Mouse (Mus musculus): ENCODE measurements around the gene Ctdnep1.

The Ctdnep1 gene

DNA sequence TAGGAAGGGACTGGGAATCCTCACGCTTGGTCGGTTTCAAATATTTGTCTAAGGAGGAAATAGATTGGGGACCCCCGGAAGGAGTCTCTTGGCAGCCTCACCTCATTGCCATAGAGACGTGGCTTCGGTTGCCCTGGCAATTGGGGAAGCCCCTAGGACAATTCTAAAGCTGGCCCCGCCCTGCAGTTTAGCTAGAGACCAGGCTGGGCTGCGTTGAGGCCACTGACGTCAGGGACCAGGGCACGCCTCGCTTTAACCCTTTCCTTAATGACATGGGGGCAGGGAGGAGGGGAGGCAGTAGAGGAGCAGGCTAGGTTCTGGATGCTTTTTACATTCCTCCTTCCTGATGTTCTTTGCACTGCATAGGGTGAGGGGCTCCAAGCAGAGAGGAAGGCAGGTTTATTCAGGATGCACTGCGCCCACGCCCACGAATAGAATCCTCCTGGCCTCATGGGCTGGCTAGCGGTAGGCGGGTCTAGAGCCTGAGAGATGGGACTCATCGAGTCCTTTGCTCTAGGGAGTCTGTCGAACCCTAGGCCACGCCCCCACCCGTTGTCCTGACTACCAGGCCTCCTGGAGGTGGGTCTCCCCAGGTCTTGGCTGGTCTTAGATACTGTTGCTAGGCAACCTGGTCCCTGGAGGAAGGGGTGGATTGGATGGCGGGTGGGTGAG is 48.3 kb downstream of the Ctdnep1 start:
- peak; percentile 87 to 88 for DNase-seq (ENCODE audit: low spot score in 2 of 2)

DNA sequence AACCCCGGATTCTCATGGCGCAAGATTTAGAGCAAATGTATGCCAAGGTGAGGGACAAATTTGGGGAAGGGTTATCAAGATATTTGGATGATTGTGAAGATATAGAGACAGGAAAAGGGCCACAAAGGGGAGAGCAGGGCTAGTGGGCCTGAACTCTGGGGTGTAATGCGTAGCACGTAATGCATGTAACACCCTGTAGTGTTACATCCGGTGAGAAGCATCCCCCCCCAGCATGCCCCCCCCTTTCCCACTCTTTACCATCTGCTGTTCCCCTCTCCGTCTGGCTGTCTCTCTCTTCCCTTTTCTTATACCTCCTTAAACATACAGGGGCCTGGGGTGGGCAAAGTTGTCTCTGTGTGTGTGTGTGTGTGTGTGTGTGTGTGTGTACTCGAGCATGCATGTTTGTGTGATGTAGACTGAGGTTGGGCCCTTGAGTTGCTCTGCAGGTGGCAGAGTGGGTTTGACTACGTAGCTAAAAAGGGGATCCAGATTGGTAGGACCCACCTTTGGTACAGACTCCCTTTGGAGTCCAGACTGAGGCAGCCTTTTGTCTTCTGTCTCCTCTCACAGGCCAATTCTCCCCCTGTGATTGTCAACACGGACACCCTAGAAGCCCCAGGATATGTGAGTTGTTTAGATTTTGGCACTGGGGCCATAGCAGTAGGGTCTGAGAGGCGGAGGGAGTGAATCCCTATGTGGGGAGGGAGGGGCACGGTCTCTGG is 49.0 kb downstream of the Ctdnep1 start:
- no peak for DNase-seq (ENCODE audit: low spot score in 2 of 2)

DNA sequence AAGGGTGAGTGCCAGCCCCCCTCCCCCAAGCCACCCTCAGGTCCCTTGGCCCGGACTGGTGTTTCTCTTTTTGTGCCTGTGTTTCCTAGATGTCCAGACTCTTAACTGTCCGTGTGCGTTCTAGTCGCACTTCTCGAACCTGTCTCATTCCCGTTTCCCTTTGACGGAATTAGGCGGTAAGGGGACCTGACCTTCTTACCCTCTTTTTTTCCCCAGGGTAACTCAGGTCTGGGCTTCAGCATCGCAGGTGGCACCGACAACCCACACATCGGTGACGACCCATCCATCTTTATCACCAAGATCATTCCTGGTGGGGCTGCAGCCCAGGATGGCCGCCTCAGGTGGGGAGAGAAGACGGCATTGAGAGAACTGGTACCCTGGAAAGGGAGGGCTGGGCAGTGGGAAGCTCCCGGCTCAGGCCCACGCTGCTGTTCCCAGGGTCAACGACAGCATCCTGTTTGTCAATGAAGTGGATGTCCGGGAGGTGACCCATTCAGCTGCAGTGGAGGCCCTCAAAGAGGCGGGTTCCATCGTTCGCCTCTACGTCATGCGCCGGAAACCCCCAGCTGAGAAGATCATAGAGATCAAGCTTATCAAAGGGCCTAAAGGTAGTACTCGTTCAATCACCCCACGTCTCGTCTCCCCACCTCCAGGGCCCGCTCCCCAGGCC is 49.8 kb downstream of the Ctdnep1 start:
- DNase-seq (ENCODE audit: low spot score in 2 of 2) = no peak

DNA sequence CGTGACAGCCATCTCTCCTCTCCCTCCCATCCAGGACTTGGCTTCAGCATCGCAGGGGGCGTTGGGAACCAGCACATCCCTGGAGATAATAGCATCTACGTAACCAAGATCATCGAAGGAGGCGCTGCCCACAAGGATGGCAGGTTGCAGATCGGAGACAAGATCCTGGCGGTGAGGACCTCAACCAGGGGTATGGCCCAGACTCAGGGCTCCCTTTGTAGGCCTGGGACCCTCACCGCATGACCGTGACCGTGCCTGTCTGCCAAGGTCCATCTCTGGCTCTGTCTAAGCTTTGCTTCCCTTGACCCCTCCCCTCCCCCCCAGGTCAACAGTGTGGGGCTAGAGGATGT is 50.3 kb downstream of the Ctdnep1 start:
- DNase-seq (ENCODE audit: low spot score in 2 of 2) = no peak

DNA sequence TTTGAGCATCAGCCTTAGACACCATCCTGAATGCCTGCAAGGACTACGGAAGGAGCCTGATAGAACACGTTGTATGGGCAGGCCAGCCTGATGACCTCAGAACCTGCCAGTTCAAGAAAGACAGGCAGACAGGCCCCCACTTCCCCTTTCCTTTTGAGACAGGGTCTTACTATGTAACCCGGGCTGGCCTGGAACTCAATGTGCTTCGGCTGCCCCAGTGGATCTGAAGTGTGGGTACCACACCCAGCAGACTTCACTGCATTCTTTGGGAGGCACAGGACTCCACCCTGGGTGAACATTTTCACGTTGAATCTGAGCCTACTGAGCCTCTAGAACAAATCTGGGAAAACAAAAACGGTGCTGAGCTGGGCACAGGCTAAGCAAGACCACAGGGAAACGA is 57.2 kb downstream of the Ctdnep1 start:
- no peak for DNase-seq (ENCODE audit: low spot score in 2 of 2)

DNA sequence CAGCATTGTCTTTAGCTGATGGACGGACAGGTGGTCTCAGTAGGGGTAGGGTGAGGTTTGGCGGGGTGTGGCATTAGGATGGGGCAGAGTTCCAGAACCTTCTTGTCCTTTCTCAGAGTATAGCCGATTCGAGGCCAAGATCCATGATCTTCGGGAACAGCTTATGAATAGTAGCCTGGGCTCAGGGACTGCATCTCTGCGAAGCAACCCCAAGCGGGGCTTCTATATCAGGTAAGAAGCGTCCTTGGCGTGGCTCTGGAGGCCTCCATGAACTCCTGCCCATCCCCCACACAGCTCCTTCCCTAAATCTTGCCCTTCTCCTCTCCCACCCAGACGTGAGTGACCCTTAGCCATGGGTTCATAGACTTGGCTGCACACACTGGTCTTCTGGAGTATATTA is 58.7 kb downstream of the Ctdnep1 start:
- DNase-seq (ENCODE audit: low spot score in 2 of 2) = no peak

DNA sequence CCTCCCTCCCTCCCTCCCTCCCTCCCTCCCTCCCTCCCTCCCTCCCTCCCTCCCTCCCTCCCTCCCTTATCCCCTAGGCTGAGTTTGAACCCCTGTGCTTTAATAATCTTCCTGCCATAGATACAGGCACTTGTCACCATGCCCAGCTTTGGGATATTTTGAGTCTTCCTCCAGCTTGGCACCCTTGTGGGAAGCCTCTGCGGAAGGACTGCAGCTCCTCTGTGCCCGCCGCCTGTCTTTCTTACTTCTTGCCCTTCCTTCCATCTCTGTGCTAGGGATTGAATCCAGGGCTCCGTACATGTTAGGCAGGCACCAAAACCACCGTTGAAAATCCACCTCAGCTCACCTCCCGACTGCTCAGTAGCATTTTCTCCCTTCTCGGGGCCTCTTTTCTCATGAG is 59.2 kb downstream of the Ctdnep1 start:
- no peak for DNase-seq (ENCODE audit: low spot score in 2 of 2)
